Mouse (Mus musculus): Measurements from ENCODE around the gene Hmgcs2.

GRCm38 (mm10) chr3:98254656-98255583, 25.3 kb upstream of the Hmgcs2 start:
- TF ChIP-seq POLR2A (IDR thresholded peaks at IDR 0.05; ENCODE audit: control insufficient read depth in 1 of 2, insufficient read depth in 1 of 2, low read depth in 1 of 2, low read length in 2 of 2, poor library complexity in 1 of 2) (no peak), CTCF (IDR thresholded peaks at IDR 0.05 in 2 of 3, conservative IDR thresholded peaks at IDR 0.05 in 1 of 3; ENCODE audit: control insufficient read depth in 1 of 3, insufficient read depth in 1 of 3, low read depth in 2 of 3, low read length in 3 of 3, poor library complexity in 1 of 3, severe bottlenecking in 1 of 3) (no peak), ZNF384 (IDR thresholded peaks at IDR 0.05; ENCODE audit: low read depth, low read length) (no peak), ETS1 (IDR thresholded peaks at IDR 0.05; ENCODE audit: low read depth, low read length) (no peak), POLR2AphosphoS5 (IDR thresholded peaks at IDR 0.05; ENCODE audit: borderline replicate concordance, low read depth, low read length) (no peak), POLR2AphosphoS2 (IDR thresholded peaks at IDR 0.05; ENCODE audit: low read length) (no peak), CHD1 (IDR thresholded peaks at IDR 0.05; ENCODE audit: low read depth, low read length) (no peak), SIN3A (IDR thresholded peaks at IDR 0.05; ENCODE audit: low read length) (no peak), USF1 (IDR thresholded peaks at IDR 0.05; ENCODE audit: low read depth, low read length) (no peak), RCOR1 (IDR thresholded peaks at IDR 0.05; ENCODE audit: low read depth, low read length) (no peak), TAL1 (IDR thresholded peaks at IDR 0.05; ENCODE audit: low read length) (no peak)

All from MEL (cell line).